Mouse (Mus musculus) forebrain, postnatal 0 days (tissue): ENCODE measurements around the gene Washc4. TPM values are rescaled to one million over a fixed set of nuclear protein-coding genes. Genes with fewer than 3 reads are reported as not detected.
A peak's percentile ranks its signal among the peaks of the same experiment; 100 is the strongest.

ENCODE experiments used
- ATAC-seq: fragments of 200-750 bp; cut with Nextera tagmentation; 2 replicates; pipeline ENCODE4 v1.8.0; 2017; ENCODE audit warnings: mild to moderate bottlenecking, moderate library complexity
- DNase-seq: peaks from one replicate; pipeline ENCODE4 v3.0.0-alpha.2; 2015
- H3K27ac ChIP-seq: fragments of 300-500 bp; sonication (generic); 2 replicates; pipeline ENCODE4 v1.5.1; 2014; ENCODE audit warnings: low read depth, mild to moderate bottlenecking, antibody characterized with exemption, low read length, moderate library complexity, mixed read lengths
- H3K27me3 ChIP-seq: fragments of 300-500 bp; sonication (generic); 2 replicates; pipeline ENCODE4 v1.6.1; 2014; ENCODE audit warnings: mild to moderate bottlenecking, low read length, mixed read lengths; ENCODE audit not compliant: insufficient read depth
- H3K36me3 ChIP-seq: fragments of 300-500 bp; sonication (generic); 2 replicates; pipeline ENCODE4 v1.6.1; 2014; ENCODE audit warnings: mild to moderate bottlenecking, moderate library complexity; ENCODE audit not compliant: insufficient read depth
- H3K4me1 ChIP-seq: fragments of 300-500 bp; sonication (generic); 2 replicates; pipeline ENCODE4 v1.6.1; 2014; ENCODE audit warnings: antibody characterized with exemption; ENCODE audit not compliant: insufficient read depth
- H3K4me2 ChIP-seq: fragments of 300-500 bp; sonication (generic); 2 replicates; pipeline ENCODE4 v1.6.1; 2014; ENCODE audit warnings: low read depth, mild to moderate bottlenecking, moderate library complexity
- H3K4me3 ChIP-seq: fragments of 300-500 bp; sonication (generic); 2 replicates; pipeline ENCODE4 v1.5.1; 2014; ENCODE audit warnings: low read depth, low read length, mixed read lengths
- H3K9ac ChIP-seq: fragments of 300-500 bp; sonication (generic); 2 replicates; pipeline ENCODE4 v1.6.1; 2014; ENCODE audit warnings: mild to moderate bottlenecking
- H3K9me3 ChIP-seq: fragments of 300-500 bp; sonication (generic); 2 replicates; pipeline ENCODE4 v1.6.1; 2016; ENCODE audit warnings: low read length
- CTCF ChIP-seq: sonication (generic); IDR thresholded peaks from 2 replicates; pipeline ENCODE4 v1.5.1; 2016; ENCODE audit warnings: antibody characterized with exemption, control low read depth, low read depth
- WGBS: fragments of 180-500 bp; shearing (Covaris S2); extraction: QIAGEN DNeasy Blood & Tissue Kit; methylation state at CpG from one replicate; pipeline ENCODE4 v1.1.7; 2014; 5-methylcytosine and 5-hydroxymethylcytosine counted together
- polyA plus RNA-seq: library from polyadenylated mRNA; unstranded; fragments of >200 nt; fragmentation: Nextera tagmentation; extraction: Ambion mirVana; gene quantifications from 2 replicates; pipeline ENCODE4 v1.2.1, GENCODE M21; 2015
- total RNA-seq: library from RNA; depleted of rRNA; stranded (reverse); fragments of >200 nt; gene quantifications from 2 replicates; pipeline ENCODE4 v1.2.3, GENCODE M21; 2014

The Washc4 gene
- total and polyA plus RNA-seq, 2 experiments from 2014 or later: 21.8 to 30.1 TPM

DNA sequence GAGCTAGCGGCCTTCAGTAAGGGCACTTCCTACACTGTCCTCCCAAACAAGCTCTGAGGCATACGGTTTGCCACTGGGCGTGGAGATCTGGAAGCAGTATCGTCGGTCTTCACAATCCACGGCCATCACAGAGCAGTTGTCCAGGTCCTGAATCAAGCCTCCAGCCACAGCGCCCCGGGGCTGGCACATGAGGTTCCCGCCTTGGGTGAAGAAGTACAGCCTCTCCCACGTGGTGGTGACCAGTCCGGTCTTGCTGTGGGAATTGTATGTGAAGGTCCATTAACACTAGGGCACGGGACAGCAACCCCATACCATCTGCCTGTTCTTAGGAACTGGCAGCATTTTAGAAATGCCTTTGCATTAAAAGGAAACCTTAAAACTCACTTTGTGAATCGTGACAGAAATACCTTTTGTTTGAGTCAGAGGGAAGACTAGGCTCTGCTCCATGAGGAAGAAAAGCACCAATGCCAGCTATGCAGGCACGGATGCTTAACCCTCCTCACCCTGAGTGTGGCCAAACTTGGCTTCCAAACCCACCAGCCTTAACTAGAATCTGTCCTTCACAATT is 69.2 kb downstream of the Washc4 start:
- Histone ChIP-seq H3K27ac (no peak overlapping the region), H3K27me3 (no peaks in the 10 kb centered on the region), H3K4me2 (no peak overlapping the region), H3K4me1 (no peaks in the 10 kb centered on the region), H3K36me3 (peaks cover 39% of the 10 kb centered on the region), H3K9ac (no peak overlapping the region), H3K9me3 (no peaks in the 10 kb centered on the region), H3K4me3 (no peak overlapping the region)
- no peak for TF ChIP-seq CTCF
- no peak for DNase-seq
- 94% methylated on average over 14 of the region's 14 CpGs for WGBS
- no peak for ATAC-seq

- Histone ChIP-seq H3K9me3 (no peaks in the 10 kb centered on the region), H3K4me3 (no peak overlapping the region), H3K36me3 (peaks cover 9% of the 10 kb centered on the region), H3K4me2 (no peak overlapping the region), H3K4me1 (no peaks in the 10 kb centered on the region), H3K27me3 (no peaks in the 10 kb centered on the region), H3K27ac (no peak overlapping the region), H3K9ac (no peak overlapping the region)
- WGBS: 56% methylated on average over 10 of the region's 10 CpGs
- ATAC-seq (no peak), DNase-seq (no peak)
- TF ChIP-seq CTCF: peak; percentile 55
These were observed 73.8 kb downstream of the Washc4 start for GRCm38 (mm10) chr10:83617366-83617765.

DNA sequence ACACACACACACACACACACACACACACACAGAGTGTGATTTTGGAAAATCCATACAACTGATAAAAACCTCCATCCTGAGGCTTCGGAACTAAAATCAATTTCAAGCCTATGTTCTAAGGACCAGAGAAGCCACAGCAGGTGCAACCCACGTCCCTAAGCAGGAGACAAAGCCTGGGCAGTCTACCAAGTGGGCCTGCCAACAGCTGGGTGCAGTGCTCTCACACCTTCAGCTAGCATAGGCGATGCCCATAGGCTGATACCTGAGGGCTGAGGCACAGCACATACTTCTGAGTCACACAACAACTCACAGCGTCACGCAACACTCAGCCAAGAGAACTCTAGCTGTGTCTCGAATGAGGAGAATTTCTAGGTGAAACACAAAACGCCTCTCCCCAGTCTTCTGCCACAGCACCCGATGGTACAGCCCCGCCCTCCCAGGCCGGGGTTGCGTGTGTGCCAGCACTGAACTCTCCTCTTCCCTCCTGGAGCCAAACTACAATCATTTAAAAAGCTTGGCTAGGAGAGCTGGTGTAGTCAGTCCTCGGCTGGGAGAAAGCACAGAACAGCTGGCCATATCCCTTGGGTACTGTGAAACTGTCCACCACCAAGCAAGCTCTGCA is 75.4 kb downstream of the Washc4 start:
- no peaks in the 10 kb centered on the region for H3K9me3 ChIP-seq
- H3K4me2 ChIP-seq: no peak overlapping the region
- H3K27me3 ChIP-seq: no peaks in the 10 kb centered on the region
- H3K4me3 ChIP-seq: no peak overlapping the region
- peak; percentile 18; the same call in 1 of the 2 replicates for ATAC-seq
- H3K9ac ChIP-seq: no peak overlapping the region
- H3K4me1 ChIP-seq: no peaks in the 10 kb centered on the region
- H3K36me3 ChIP-seq: peaks cover under 1% of the 10 kb centered on the region; the same call in 1 of the 2 replicates
- no peak for TF ChIP-seq CTCF
- 69% methylated on average over 12 of the region's 12 CpGs for WGBS
- no peak overlapping the region for H3K27ac ChIP-seq
- no peak for DNase-seq

- Histone ChIP-seq H3K36me3 (peaks cover 4% of the 10 kb centered on the region; the same call in 1 of the 2 replicates), H3K4me1 (no peaks in the 10 kb centered on the region), H3K27ac (no peak overlapping the region), H3K9me3 (no peaks in the 10 kb centered on the region), H3K9ac (no peak overlapping the region), H3K27me3 (no peaks in the 10 kb centered on the region), H3K4me3 (no peak overlapping the region), H3K4me2 (no peak overlapping the region)
- WGBS: 82% methylated on average over 24 of the region's 24 CpGs
- DNase-seq (peak; percentile 40), ATAC-seq (peak; percentile 25; the same call in 1 of the 2 replicates)
- no peak for TF ChIP-seq CTCF
These were observed 77.0 kb downstream of the Washc4 start for GRCm38 (mm10) chr10:83620350-83621055.

- DNase-seq: no peak
- Histone ChIP-seq H3K4me3 (no peak overlapping the region), H3K4me1 (no peaks in the 10 kb centered on the region), H3K27ac (no peak overlapping the region), H3K9ac (no peak overlapping the region), H3K9me3 (no peaks in the 10 kb centered on the region), H3K27me3 (no peaks in the 10 kb centered on the region), H3K4me2 (no peak overlapping the region), H3K36me3 (peaks cover 15% of the 10 kb centered on the region)
- no peak for TF ChIP-seq CTCF
- no peak for ATAC-seq
- 80% methylated on average over 8 of the region's 8 CpGs for WGBS
These were observed 80.5 kb downstream of the Washc4 start for GRCm38 (mm10) chr10:83624065-83624464.

DNA sequence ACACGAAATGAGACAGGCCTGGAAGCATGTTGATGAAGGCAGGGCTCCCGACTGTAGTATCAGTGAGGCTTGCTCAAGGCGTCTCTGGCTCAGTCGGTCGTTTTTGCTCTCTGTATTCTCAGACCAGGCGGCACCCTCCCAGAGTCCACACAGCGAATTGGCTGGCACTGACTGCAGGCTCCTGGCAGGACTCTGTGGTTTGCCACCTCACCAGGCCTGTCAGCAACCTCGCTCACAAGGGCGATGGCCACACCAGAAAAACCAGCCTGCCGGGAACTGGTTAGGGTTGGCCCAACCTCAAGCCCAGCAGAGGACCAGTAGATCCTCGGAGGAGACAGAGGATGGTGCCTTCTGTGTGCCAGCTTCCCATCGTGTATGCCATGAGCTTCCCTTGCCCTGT is 81.3 kb downstream of the Washc4 start:
- H3K9me3 ChIP-seq: no peaks in the 10 kb centered on the region
- peaks cover 15% of the 10 kb centered on the region for H3K36me3 ChIP-seq
- H3K4me1 ChIP-seq: no peaks in the 10 kb centered on the region
- no peak overlapping the region for H3K4me3 ChIP-seq
- no peak for TF ChIP-seq CTCF
- H3K27me3 ChIP-seq: no peaks in the 10 kb centered on the region
- no peak overlapping the region for H3K4me2 ChIP-seq
- 86% methylated on average over 12 of the region's 12 CpGs for WGBS
- ATAC-seq (no peak), DNase-seq (no peak)
- no peak overlapping the region for H3K27ac ChIP-seq
- H3K9ac ChIP-seq: no peak overlapping the region

GRCm38 (mm10) chr10:83627113-83627687 is 83.6 kb downstream of the Washc4 start:
- 93% methylated on average over 9 of the region's 9 CpGs for WGBS

More at GRCm38 (mm10) chr10:83627113-83627687, 83.6 kb downstream of the Washc4 start:
- H3K4me3 ChIP-seq: no peak overlapping the region
- ATAC-seq: no peak
- no peak for DNase-seq
- H3K27ac ChIP-seq: no peak overlapping the region
- H3K4me2 ChIP-seq: no peak overlapping the region
- H3K4me1 ChIP-seq: no peaks in the 10 kb centered on the region
- peaks cover 15% of the 10 kb centered on the region for H3K36me3 ChIP-seq
- H3K9ac ChIP-seq: no peak overlapping the region
- H3K9me3 ChIP-seq: no peaks in the 10 kb centered on the region
- H3K27me3 ChIP-seq: no peaks in the 10 kb centered on the region
- TF ChIP-seq CTCF: no peak
